Mouse (Mus musculus): ENCODE measurements around the gene Adgrf5. TPM values are rescaled to one million over a fixed set of nuclear protein-coding genes. Genes with fewer than 3 reads are reported as not detected.
A peak's percentile ranks its signal among the peaks of the same experiment; 100 is the strongest.

The Adgrf5 gene
- polyA plus RNA-seq, 1 experiment from 2014 or later: 21.5 TPM

DNA sequence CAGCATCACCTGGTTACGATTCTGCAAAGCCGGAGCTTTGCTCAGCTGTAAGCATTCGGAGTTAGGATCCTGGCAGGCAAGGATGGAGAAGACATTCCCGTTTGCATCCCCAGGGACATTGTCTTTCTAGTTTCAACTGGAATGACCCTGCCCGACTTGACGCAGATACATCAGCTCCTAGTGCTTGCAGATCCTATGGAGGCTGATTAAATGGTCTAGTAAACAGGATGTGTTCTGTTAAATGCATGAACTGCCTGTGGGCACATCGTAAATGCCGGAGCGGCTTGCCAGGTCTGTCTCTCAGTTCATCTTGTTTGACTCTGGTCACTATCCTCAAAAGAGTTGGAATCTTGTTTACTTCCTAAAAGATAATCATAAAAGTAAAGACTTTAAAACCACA, 31.9 kb downstream of the Adgrf5 start:
- peak overlapping the region; percentile 26; the same call in 1 of the 2 replicates for H3K4me2 ChIP-seq (ENCODE audit: low read depth, low read length)
- H3K9ac ChIP-seq (ENCODE audit: low read length): no peak overlapping the region
- peaks cover 8% of the 10 kb centered on the region for H3K4me1 ChIP-seq (ENCODE audit: control insufficient read depth, insufficient read depth, low read length)
- H3K36me3 ChIP-seq (ENCODE audit: control insufficient read depth, insufficient read depth): no peaks in the 10 kb centered on the region
- H3K27ac ChIP-seq (ENCODE audit: low read length): peak overlapping the region; percentile 48; the same call in 1 of the 2 replicates
- peak overlapping the region; percentile 1; the same call in 1 of the 2 replicates for H3K4me3 ChIP-seq (ENCODE audit: low read length)
- H3K9me3 ChIP-seq (replicated peaks; ENCODE audit: control insufficient read depth, low read length): no peaks in the 10 kb centered on the region
- no peaks in the 10 kb centered on the region for H3K27me3 ChIP-seq (ENCODE audit: control insufficient read depth, insufficient read depth, low read length)
- 68% methylated on average over 9 of the region's 9 CpGs for WGBS
- ATAC-seq (replicated peaks; ENCODE audit: extremely low read depth, insufficient read depth, low FRiP score): no peak

DNA sequence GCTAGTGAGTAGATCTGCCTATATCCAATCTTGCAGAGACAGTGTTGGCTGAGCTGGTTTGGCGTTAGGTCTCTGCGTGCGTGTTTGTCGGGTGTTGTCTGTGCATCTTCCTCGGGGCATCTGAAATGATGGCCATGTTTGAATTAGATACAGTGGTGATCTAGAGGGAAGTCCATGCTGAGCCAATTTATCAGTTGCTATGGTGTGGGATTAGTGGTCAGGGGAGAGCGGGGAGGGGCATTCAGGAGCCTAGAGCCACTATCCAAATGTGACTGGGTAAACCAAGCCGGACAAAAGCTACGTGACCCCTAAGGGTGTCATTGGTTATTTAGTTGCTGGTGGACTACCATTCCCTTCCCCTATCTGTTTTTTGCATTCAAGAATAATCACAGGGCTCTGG, 33.4 kb downstream of the Adgrf5 start:
- no peak for ATAC-seq (replicated peaks; ENCODE audit: extremely low read depth, insufficient read depth, low FRiP score)
- Histone ChIP-seq H3K4me3 (ENCODE audit: low read length) (no peak overlapping the region), H3K4me2 (ENCODE audit: low read depth, low read length) (no peak overlapping the region), H3K27ac (ENCODE audit: low read length) (no peak overlapping the region), H3K36me3 (ENCODE audit: control insufficient read depth, insufficient read depth) (no peaks in the 10 kb centered on the region), H3K4me1 (ENCODE audit: control insufficient read depth, insufficient read depth, low read length) (peaks cover 10% of the 10 kb centered on the region), H3K9me3 (replicated peaks; ENCODE audit: control insufficient read depth, low read length) (no peaks in the 10 kb centered on the region), H3K9ac (ENCODE audit: low read length) (no peak overlapping the region), H3K27me3 (ENCODE audit: control insufficient read depth, insufficient read depth, low read length) (no peaks in the 10 kb centered on the region)
- 84% methylated on average over 8 of the region's 8 CpGs for WGBS

DNA sequence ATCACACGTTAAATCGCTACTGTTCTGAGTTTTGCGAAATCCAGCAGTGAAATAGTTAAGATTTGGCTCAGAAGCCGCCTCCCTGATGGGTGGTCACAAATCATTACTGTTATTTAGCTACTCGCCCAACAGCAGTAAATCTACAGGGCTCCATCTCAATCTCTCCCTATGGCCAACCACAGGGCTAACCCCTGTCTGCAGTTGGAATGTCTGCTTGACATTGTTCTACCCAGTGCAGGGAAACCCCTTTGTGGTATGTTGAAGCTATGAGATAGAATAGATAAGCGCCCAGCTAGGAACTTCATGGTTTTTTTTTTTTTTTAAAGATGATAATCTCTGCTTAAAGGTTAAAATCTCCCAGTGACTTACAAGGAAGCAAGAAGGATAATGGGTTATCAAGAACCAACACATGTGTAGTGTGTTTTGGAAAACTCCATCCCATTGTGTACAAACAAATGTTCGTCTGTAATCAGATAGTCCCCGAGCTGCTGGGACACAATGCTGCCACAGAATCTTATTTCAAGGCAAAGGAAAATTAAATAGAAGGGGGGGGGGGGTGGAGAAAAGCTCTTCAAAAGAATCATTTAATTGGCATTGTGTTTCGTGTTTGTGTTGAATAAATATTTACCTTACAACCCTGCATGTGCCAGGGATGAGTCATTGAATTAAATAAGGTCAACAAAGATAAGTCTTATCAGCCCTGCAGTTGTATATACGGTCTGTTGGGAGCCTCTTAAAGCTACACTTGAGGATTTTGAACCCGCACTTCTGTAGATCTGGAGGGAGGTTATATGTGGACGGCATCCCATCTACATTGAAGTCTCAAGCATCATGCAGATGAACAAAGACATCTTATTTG, 35.4 kb downstream of the Adgrf5 start:
- no peak for ATAC-seq (replicated peaks; ENCODE audit: extremely low read depth, insufficient read depth, low FRiP score)
- H3K4me2 ChIP-seq (ENCODE audit: low read depth, low read length): no peak overlapping the region
- WGBS: 58% methylated on average over 12 of the region's 12 CpGs

DNA sequence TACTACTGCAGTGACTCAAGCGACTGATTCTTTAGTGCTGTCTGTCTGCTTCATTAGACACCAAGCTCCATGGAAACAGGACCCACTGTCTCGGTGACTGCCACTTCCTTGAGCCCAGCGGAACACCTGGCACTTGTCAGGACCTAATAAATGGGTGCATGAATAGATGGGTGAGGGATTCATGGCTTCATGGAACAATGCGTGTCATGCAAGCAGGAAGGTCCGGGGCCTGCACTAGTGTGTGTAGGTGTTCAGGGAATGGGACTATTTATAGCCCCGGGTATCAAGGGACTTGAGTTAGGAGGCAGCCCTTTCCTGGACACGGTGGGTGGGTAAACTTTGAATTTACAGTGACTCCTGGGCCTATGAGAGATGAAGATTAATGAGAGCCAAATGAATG, 38.4 kb downstream of the Adgrf5 start:
- no peaks in the 10 kb centered on the region for H3K36me3 ChIP-seq (ENCODE audit: control insufficient read depth, insufficient read depth)
- WGBS: 39% methylated on average over 7 of the region's 7 CpGs
- no peak overlapping the region for H3K27ac ChIP-seq (ENCODE audit: low read length)
- no peaks in the 10 kb centered on the region for H3K27me3 ChIP-seq (ENCODE audit: control insufficient read depth, insufficient read depth, low read length)
- H3K4me1 ChIP-seq (ENCODE audit: control insufficient read depth, insufficient read depth, low read length): peaks cover 21% of the 10 kb centered on the region
- no peaks in the 10 kb centered on the region for H3K9me3 ChIP-seq (replicated peaks; ENCODE audit: control insufficient read depth, low read length)
- no peak overlapping the region for H3K9ac ChIP-seq (ENCODE audit: low read length)
- no peak for ATAC-seq (replicated peaks; ENCODE audit: extremely low read depth, insufficient read depth, low FRiP score)
- no peak overlapping the region for H3K4me3 ChIP-seq (ENCODE audit: low read length)
- no peak overlapping the region for H3K4me2 ChIP-seq (ENCODE audit: low read depth, low read length)

More for the DNA sequence above, 35.4 kb downstream of the Adgrf5 start:
- no peak overlapping the region for H3K4me3 ChIP-seq (ENCODE audit: low read length)
- H3K36me3 ChIP-seq (ENCODE audit: control insufficient read depth, insufficient read depth): no peaks in the 10 kb centered on the region
- no peak overlapping the region for H3K9ac ChIP-seq (ENCODE audit: low read length)
- no peaks in the 10 kb centered on the region for H3K27me3 ChIP-seq (ENCODE audit: control insufficient read depth, insufficient read depth, low read length)
- peaks cover 21% of the 10 kb centered on the region for H3K4me1 ChIP-seq (ENCODE audit: control insufficient read depth, insufficient read depth, low read length)
- no peaks in the 10 kb centered on the region for H3K9me3 ChIP-seq (replicated peaks; ENCODE audit: control insufficient read depth, low read length)
- no peak overlapping the region for H3K27ac ChIP-seq (ENCODE audit: low read length)

DNA sequence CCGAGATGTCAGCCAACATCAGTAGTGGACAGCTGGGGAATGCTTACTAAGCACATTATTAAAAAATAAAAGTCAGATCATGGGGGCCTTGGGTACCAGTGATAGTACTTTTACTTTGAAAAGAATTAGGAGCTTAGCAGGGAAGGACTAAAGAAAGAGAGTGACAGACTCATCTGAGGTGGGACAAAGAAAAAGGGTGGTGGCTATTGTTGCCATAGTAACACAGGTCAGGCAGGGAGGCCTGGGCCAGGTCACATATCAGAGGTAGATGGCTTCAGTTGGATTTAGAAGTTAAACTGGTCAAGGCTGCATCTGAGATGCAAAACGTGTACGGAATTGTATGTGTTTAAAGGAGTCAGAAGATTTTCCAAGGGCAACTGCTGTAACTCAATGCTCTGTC, 38.9 kb downstream of the Adgrf5 start:
- no peak overlapping the region for H3K9ac ChIP-seq (ENCODE audit: low read length)
- ATAC-seq (replicated peaks; ENCODE audit: extremely low read depth, insufficient read depth, low FRiP score): no peak
- H3K36me3 ChIP-seq (ENCODE audit: control insufficient read depth, insufficient read depth): peaks cover 2% of the 10 kb centered on the region; the same call in 1 of the 2 replicates
- WGBS: 64% methylated on average over 3 of the region's 3 CpGs
- no peak overlapping the region for H3K4me3 ChIP-seq (ENCODE audit: low read length)
- no peaks in the 10 kb centered on the region for H3K9me3 ChIP-seq (replicated peaks; ENCODE audit: control insufficient read depth, low read length)
- no peak overlapping the region for H3K27ac ChIP-seq (ENCODE audit: low read length)
- no peaks in the 10 kb centered on the region for H3K27me3 ChIP-seq (ENCODE audit: control insufficient read depth, insufficient read depth, low read length)
- no peak overlapping the region for H3K4me2 ChIP-seq (ENCODE audit: low read depth, low read length)
- peaks cover 21% of the 10 kb centered on the region for H3K4me1 ChIP-seq (ENCODE audit: control insufficient read depth, insufficient read depth, low read length)

DNA sequence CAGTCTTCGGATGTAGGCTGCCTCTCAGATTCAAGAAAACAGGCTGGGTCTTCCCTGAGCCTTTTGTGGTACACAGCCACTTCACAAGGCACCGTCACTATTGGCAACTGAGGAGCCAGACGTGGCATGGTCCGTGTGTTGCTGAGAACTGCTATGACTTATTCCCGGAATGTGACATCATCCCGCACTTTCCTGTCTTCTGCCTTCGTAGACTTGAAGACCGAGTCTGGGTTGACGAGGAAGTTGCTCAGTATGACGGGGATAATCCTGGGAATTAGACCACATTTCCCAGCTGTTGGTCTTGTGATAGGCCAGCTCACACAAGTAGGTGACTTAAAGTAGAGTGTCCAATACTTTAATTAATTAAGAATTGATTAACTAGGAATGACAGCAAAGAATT, 40.2 kb downstream of the Adgrf5 start:
- Histone ChIP-seq H3K36me3 (ENCODE audit: control insufficient read depth, insufficient read depth) (peaks cover 3% of the 10 kb centered on the region; the same call in 1 of the 2 replicates), H3K4me2 (ENCODE audit: low read depth, low read length) (no peak overlapping the region), H3K4me3 (ENCODE audit: low read length) (no peak overlapping the region), H3K9me3 (replicated peaks; ENCODE audit: control insufficient read depth, low read length) (no peaks in the 10 kb centered on the region), H3K27me3 (ENCODE audit: control insufficient read depth, insufficient read depth, low read length) (no peaks in the 10 kb centered on the region), H3K9ac (ENCODE audit: low read length) (no peak overlapping the region), H3K27ac (ENCODE audit: low read length) (peak overlapping the region; percentile 51; the same call in 1 of the 2 replicates), H3K4me1 (ENCODE audit: control insufficient read depth, insufficient read depth, low read length) (peaks cover 21% of the 10 kb centered on the region)
- WGBS: 36% methylated on average over 10 of the region's 10 CpGs
- peak; percentile 34; the same call in 1 of the 2 replicates for ATAC-seq (replicated peaks; ENCODE audit: extremely low read depth, insufficient read depth, low FRiP score)

DNA sequence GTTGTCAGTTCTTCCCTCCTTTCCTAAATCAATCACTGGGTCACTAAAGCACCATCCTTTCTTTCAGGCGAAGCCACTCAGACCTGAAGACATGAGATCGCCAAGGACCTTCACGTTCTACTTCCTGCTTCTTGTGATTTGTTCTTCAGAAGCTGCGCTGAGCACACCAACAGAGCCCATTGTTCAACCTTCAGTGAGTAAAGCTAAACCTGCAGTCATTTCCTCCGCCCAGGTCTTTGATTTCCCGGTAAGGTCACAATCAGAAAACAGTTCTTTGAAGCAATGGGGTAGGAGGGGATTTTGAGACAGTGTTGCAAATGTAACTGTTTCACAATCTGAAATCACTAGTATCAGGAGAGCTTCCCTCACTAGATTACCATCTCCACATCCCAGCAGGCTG, 43.6 kb downstream of the Adgrf5 start:
- Histone ChIP-seq H3K9ac (ENCODE audit: low read length) (no peak overlapping the region), H3K27me3 (ENCODE audit: control insufficient read depth, insufficient read depth, low read length) (no peaks in the 10 kb centered on the region), H3K36me3 (ENCODE audit: control insufficient read depth, insufficient read depth) (peaks cover 3% of the 10 kb centered on the region; the same call in 1 of the 2 replicates), H3K4me1 (ENCODE audit: control insufficient read depth, insufficient read depth, low read length) (peaks cover 16% of the 10 kb centered on the region), H3K4me3 (ENCODE audit: low read length) (no peak overlapping the region), H3K27ac (ENCODE audit: low read length) (no peak overlapping the region), H3K9me3 (replicated peaks; ENCODE audit: control insufficient read depth, low read length) (no peaks in the 10 kb centered on the region), H3K4me2 (ENCODE audit: low read depth, low read length) (no peak overlapping the region)
- 67% methylated on average over 6 of the region's 6 CpGs for WGBS
- no peak for ATAC-seq (replicated peaks; ENCODE audit: extremely low read depth, insufficient read depth, low FRiP score)

DNA sequence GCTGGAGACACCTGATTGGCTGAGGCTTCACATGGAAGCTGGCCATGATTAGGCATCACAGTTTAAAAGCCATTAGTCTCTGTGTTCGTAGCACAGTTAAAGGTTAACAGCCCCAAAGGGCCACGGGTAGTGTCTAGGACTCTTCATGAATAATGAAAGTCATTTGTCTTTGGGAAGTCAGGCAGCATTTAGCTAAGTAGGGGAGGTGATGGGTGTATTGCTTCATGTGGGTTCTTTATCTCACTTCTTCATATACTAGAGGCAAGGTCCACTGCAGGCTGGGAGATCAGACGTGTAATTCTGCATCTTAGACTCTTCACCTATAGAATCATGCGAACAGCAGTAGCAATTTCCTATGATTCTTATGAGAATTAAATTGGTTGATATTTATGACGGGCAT, 44.2 kb downstream of the Adgrf5 start:
- no peak for ATAC-seq (replicated peaks; ENCODE audit: extremely low read depth, insufficient read depth, low FRiP score)

DNA sequence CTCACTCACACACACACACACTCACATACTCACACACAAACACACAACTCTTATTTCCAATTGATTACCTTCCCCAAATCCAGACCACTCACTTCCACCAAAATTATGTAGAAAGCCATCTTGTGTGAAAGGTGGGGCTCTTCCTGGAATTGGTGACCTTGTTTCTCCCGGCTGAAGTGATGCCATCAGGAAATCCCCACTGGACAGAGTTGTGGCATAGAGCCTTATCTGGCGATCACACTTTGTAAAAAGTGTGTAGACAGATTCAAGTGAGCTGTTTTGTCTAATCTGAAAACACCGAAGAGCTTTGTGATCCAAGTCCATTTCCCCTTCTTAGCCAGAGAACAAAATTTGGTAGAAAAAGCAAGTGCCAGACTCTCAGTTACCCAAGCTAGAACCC, 46.1 kb downstream of the Adgrf5 start:
- Histone ChIP-seq H3K36me3 (ENCODE audit: control insufficient read depth, insufficient read depth) (peaks cover 3% of the 10 kb centered on the region; the same call in 1 of the 2 replicates), H3K27me3 (ENCODE audit: control insufficient read depth, insufficient read depth, low read length) (no peaks in the 10 kb centered on the region), H3K9ac (ENCODE audit: low read length) (no peak overlapping the region), H3K27ac (ENCODE audit: low read length) (no peak overlapping the region), H3K4me3 (ENCODE audit: low read length) (no peak overlapping the region), H3K4me1 (ENCODE audit: control insufficient read depth, insufficient read depth, low read length) (no peaks in the 10 kb centered on the region), H3K4me2 (ENCODE audit: low read depth, low read length) (no peak overlapping the region), H3K9me3 (replicated peaks; ENCODE audit: control insufficient read depth, low read length) (no peaks in the 10 kb centered on the region)
- no peak for ATAC-seq (replicated peaks; ENCODE audit: extremely low read depth, insufficient read depth, low FRiP score)
- 46% methylated on average over 3 of the region's 3 CpGs for WGBS

More for the DNA sequence above, 44.2 kb downstream of the Adgrf5 start:
- Histone ChIP-seq H3K4me3 (ENCODE audit: low read length) (no peak overlapping the region), H3K4me1 (ENCODE audit: control insufficient read depth, insufficient read depth, low read length) (peaks cover 11% of the 10 kb centered on the region), H3K36me3 (ENCODE audit: control insufficient read depth, insufficient read depth) (peaks cover 3% of the 10 kb centered on the region; the same call in 1 of the 2 replicates), H3K27ac (ENCODE audit: low read length) (no peak overlapping the region), H3K9ac (ENCODE audit: low read length) (no peak overlapping the region), H3K9me3 (replicated peaks; ENCODE audit: control insufficient read depth, low read length) (no peaks in the 10 kb centered on the region), H3K27me3 (ENCODE audit: control insufficient read depth, insufficient read depth, low read length) (no peaks in the 10 kb centered on the region), H3K4me2 (ENCODE audit: low read depth, low read length) (no peak overlapping the region)
- WGBS: 74% methylated on average over 5 of the region's 5 CpGs

All from heart, embryonic 16.5 days (tissue).